Mouse (Mus musculus) myocyte (in vitro differentiated cells): ENCODE results near the gene Krt15.

Source experiments
- CEBPB ChIP-seq: IDR thresholded peaks from 2 replicates; pipeline ENCODE4 v1.6.1; 2011; ENCODE audit warnings: mild to moderate bottlenecking, moderate library complexity; ENCODE audit not compliant: poor library complexity, insufficient read depth, severe bottlenecking
- E2F4 ChIP-seq: IDR thresholded peaks from one replicate; pipeline ENCODE4 v1.6.1; 2011; ENCODE audit warnings: mild to moderate bottlenecking, control low read depth, moderate library complexity; ENCODE audit not compliant: insufficient read depth
- POLR2A ChIP-seq: IDR thresholded peaks from one replicate; pipeline ENCODE4 v1.6.1; 2011; ENCODE audit warnings: low read depth, mild to moderate bottlenecking, control low read depth, moderate library complexity; ENCODE audit not compliant: insufficient read length

GRCm38 (mm10) chr11:100178307-100178706, 42.6 kb upstream of the Krt15 start:
- TF ChIP-seq POLR2A (no peak), CEBPB (no peak), E2F4 (no peak)
